Mouse (Mus musculus): ENCODE results near the gene Rbfox1. TPM values are rescaled to one million over a fixed set of nuclear protein-coding genes. Genes with fewer than 3 reads are reported as not detected.

Gene Rbfox1
- polyA plus RNA-seq, 1 experiment = 1.5 TPM

GRCm38 (mm10) chr16:6169346-6169745 lies 284.2 kb downstream of the Rbfox1 start:
- no peaks in the 10 kb centered on the region for H3K4me1 ChIP-seq (ENCODE audit: control insufficient read depth, insufficient read depth, insufficient read length, low read length)
- H3K4me3 ChIP-seq (ENCODE audit: insufficient read depth, low read depth, low read length) = no peak overlapping the region
- H3K27ac ChIP-seq (replicated peaks; ENCODE audit: low read depth, low read length) = no peak overlapping the region

- H3K27ac ChIP-seq (replicated peaks; ENCODE audit: low read depth, low read length) = no peak overlapping the region
- H3K4me3 ChIP-seq (ENCODE audit: insufficient read depth, low read depth, low read length) = no peak overlapping the region
- H3K4me1 ChIP-seq (ENCODE audit: control insufficient read depth, insufficient read depth, insufficient read length, low read length) = no peaks in the 10 kb centered on the region
Observed at GRCm38 (mm10) chr16:6180819-6181218, 295.7 kb downstream of the Rbfox1 start.

- Histone ChIP-seq H3K27ac (replicated peaks; ENCODE audit: low read depth, low read length) (no peak overlapping the region), H3K4me3 (ENCODE audit: insufficient read depth, low read depth, low read length) (no peak overlapping the region), H3K4me1 (ENCODE audit: control insufficient read depth, insufficient read depth, insufficient read length, low read length) (no peaks in the 10 kb centered on the region)
Observed at GRCm38 (mm10) chr16:6182329-6182728, 297.2 kb downstream of the Rbfox1 start.

DNA sequence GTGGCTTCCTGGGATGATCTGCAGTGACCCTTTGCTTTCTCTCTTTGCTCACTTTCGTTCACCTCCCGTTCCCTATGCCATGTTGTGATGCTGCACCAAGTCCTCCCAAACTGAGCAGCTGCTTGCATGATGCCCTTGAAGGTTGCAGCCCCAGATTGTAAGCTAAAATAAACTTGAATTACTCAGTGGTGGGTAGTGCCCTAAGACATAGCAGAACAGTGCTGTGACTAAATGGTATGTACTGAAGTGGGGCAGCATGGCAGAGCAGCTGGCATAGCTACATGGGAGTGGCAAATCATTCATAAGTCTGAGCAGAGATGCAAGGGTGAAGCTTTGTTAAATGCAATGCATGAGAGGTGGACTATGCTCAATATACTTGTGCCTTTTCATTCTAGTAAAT lies 307.2 kb downstream of the Rbfox1 start:
- Histone ChIP-seq H3K4me3 (ENCODE audit: insufficient read depth, low read depth, low read length) (no peak overlapping the region), H3K27ac (replicated peaks; ENCODE audit: low read depth, low read length) (no peak overlapping the region), H3K4me1 (ENCODE audit: control insufficient read depth, insufficient read depth, insufficient read length, low read length) (no peaks in the 10 kb centered on the region)

- H3K27ac ChIP-seq (replicated peaks; ENCODE audit: low read depth, low read length) = no peak overlapping the region
- no peaks in the 10 kb centered on the region for H3K4me1 ChIP-seq (ENCODE audit: control insufficient read depth, insufficient read depth, insufficient read length, low read length)
- H3K4me3 ChIP-seq (ENCODE audit: insufficient read depth, low read depth, low read length) = no peak overlapping the region
Observed at GRCm38 (mm10) chr16:6206431-6206830, 321.3 kb downstream of the Rbfox1 start.

GRCm38 (mm10) chr16:6212916-6213315 lies 327.8 kb downstream of the Rbfox1 start:
- no peak overlapping the region for H3K27ac ChIP-seq (replicated peaks; ENCODE audit: low read depth, low read length)
- no peaks in the 10 kb centered on the region for H3K4me1 ChIP-seq (ENCODE audit: control insufficient read depth, insufficient read depth, insufficient read length, low read length)
- H3K4me3 ChIP-seq (ENCODE audit: insufficient read depth, low read depth, low read length) = no peak overlapping the region

- Histone ChIP-seq H3K4me3 (ENCODE audit: insufficient read depth, low read depth, low read length) (no peak overlapping the region), H3K4me1 (ENCODE audit: control insufficient read depth, insufficient read depth, insufficient read length, low read length) (no peaks in the 10 kb centered on the region), H3K27ac (replicated peaks; ENCODE audit: low read depth, low read length) (no peak overlapping the region)
Observed at GRCm38 (mm10) chr16:6227449-6227848, 342.3 kb downstream of the Rbfox1 start.

- Histone ChIP-seq H3K4me3 (ENCODE audit: insufficient read depth, low read depth, low read length) (no peak overlapping the region), H3K4me1 (ENCODE audit: control insufficient read depth, insufficient read depth, insufficient read length, low read length) (no peaks in the 10 kb centered on the region), H3K27ac (replicated peaks; ENCODE audit: low read depth, low read length) (no peak overlapping the region)
Observed at GRCm38 (mm10) chr16:6232966-6233365, 347.8 kb downstream of the Rbfox1 start.

- Histone ChIP-seq H3K4me3 (ENCODE audit: insufficient read depth, low read depth, low read length) (no peak overlapping the region), H3K4me1 (ENCODE audit: control insufficient read depth, insufficient read depth, insufficient read length, low read length) (no peaks in the 10 kb centered on the region), H3K27ac (replicated peaks; ENCODE audit: low read depth, low read length) (no peak overlapping the region)
Observed at GRCm38 (mm10) chr16:6241393-6241792, 356.2 kb downstream of the Rbfox1 start.

DNA sequence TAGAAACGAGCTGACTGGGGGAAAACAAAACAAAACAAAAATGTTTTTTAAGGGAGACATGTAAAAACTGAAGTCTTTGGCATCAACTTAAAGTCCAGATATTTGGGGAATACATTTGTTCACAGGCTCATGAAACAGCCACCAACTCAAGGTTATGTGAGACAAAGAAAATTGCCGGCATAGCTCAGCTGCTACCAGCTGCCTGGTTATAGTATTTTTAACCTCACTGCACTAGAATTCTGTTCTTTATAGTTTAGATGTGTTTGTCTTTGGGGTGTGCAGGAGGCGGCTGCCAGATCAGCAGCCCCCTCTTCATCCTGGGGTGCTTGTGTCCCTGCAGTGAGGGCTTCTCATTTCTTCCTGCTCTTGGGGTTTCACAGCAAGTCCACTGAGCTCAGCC lies 357.3 kb downstream of the Rbfox1 start:
- Histone ChIP-seq H3K4me3 (ENCODE audit: insufficient read depth, low read depth, low read length) (no peak overlapping the region), H3K4me1 (ENCODE audit: control insufficient read depth, insufficient read depth, insufficient read length, low read length) (no peaks in the 10 kb centered on the region)

GRCm38 (mm10) chr16:6247569-6247968 lies 362.4 kb downstream of the Rbfox1 start:
- no peak overlapping the region for H3K27ac ChIP-seq (replicated peaks; ENCODE audit: low read depth, low read length)
- H3K4me1 ChIP-seq (ENCODE audit: control insufficient read depth, insufficient read depth, insufficient read length, low read length) = no peaks in the 10 kb centered on the region
- no peak overlapping the region for H3K4me3 ChIP-seq (ENCODE audit: insufficient read depth, low read depth, low read length)

More for the DNA sequence above, 357.3 kb downstream of the Rbfox1 start:
- H3K27ac ChIP-seq (replicated peaks; ENCODE audit: low read depth, low read length) = no peak overlapping the region

DNA sequence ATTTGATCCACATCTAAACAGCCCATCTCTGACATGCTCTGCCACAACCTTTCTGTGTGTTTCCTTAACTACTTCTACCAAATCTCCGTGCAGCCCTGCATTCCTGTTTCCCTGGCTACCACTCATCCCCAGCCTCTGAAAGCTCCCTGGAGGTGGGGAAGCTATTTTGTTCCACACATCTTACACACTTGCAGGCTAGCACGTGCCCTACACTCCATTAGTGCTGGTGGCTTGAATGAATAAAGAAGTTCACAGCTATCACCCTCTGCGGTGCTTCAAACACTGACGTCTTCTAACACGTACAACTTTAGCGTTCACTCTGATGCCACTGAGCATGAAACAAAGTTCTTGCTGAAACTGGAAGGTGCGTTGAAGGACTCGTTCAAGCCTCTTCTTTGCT lies 379.4 kb downstream of the Rbfox1 start:
- Histone ChIP-seq H3K4me3 (ENCODE audit: insufficient read depth, low read depth, low read length) (no peak overlapping the region), H3K27ac (replicated peaks; ENCODE audit: low read depth, low read length) (no peak overlapping the region), H3K4me1 (ENCODE audit: control insufficient read depth, insufficient read depth, insufficient read length, low read length) (no peaks in the 10 kb centered on the region)

DNA sequence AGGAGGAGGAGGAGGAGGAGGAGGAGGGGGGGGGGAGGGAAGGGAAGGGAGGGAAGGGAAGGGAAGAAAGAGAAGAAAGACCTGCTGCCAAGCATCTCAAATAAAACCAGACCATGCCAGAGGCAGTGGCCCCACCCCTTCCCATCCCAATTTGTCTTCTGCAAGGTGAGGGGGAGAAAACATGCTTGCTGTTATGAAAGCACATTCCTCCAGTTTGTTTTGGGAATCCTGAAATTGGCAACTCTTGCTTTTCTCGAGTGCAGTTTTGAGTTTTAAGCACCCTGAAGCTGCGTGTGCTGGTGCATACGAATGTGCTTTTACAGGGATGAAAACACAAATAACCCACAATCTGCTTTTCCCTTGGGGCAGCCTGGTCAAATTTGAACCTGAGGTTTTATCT lies 380.5 kb downstream of the Rbfox1 start:
- Histone ChIP-seq H3K4me3 (ENCODE audit: insufficient read depth, low read depth, low read length) (no peak overlapping the region), H3K4me1 (ENCODE audit: control insufficient read depth, insufficient read depth, insufficient read length, low read length) (no peaks in the 10 kb centered on the region), H3K27ac (replicated peaks; ENCODE audit: low read depth, low read length) (no peak overlapping the region)

DNA sequence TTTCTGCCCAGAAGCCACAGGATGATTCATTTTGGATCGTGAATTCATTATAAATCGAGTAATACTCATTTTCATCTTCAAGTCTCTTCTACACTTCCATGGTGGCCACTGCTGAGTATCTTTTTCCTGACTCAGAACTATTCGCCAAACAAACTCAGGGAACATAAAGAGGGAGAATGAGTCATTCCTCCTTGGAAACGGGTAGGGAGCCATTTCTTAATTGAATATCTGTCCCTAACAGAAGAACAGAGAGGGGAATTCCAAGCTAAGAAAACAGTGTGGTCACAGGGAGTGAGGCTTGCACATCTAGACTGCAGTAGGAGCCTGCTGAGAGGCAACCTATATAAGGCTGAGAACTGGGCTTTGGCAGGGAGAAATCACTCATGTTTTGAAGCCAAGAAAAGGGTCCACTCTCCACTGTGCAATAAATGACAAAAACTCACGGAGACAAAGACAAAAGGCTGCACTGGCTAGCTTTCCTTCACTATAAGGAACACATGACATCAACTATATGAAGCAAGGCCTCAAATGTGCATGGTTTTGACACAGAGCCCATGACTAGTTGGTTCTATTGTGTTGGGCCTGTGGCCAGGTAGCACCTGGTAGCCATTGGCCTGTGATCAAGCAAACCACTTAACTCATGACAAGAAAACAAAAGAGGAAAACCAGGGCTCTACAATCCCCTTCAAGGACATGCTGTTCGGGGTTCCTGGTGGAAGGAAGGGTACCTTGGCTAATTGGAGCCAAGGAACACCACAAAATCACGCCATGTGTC lies 386.6 kb downstream of the Rbfox1 start:
- Histone ChIP-seq H3K27ac (replicated peaks; ENCODE audit: low read depth, low read length) (no peak overlapping the region), H3K4me1 (ENCODE audit: control insufficient read depth, insufficient read depth, insufficient read length, low read length) (no peaks in the 10 kb centered on the region), H3K4me3 (ENCODE audit: insufficient read depth, low read depth, low read length) (no peak overlapping the region)

GRCm38 (mm10) chr16:6283496-6283895 lies 398.3 kb downstream of the Rbfox1 start:
- Histone ChIP-seq H3K4me1 (ENCODE audit: control insufficient read depth, insufficient read depth, insufficient read length, low read length) (no peaks in the 10 kb centered on the region), H3K4me3 (ENCODE audit: insufficient read depth, low read depth, low read length) (no peak overlapping the region), H3K27ac (replicated peaks; ENCODE audit: low read depth, low read length) (no peak overlapping the region)

DNA sequence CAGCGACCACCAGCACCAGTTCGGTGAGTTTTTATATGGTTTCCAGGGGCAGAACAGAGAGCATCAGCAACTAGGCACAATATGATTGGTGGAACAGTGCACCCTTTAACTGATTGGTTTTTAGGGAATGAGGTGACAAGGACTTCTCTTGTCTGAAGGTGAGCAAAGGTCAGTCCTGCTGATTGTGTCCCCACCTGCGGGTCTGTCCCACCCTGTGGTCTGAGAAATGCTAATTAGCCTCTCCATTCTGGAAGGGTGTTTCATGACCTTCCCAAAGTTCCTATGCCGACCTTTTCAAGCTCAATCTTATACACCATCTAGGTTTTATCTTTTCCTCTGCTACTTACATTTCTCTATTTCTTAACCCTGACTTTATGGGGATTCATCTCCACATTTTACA lies 399.2 kb downstream of the Rbfox1 start:
- Histone ChIP-seq H3K4me3 (ENCODE audit: insufficient read depth, low read depth, low read length) (no peak overlapping the region), H3K4me1 (ENCODE audit: control insufficient read depth, insufficient read depth, insufficient read length, low read length) (no peaks in the 10 kb centered on the region), H3K27ac (replicated peaks; ENCODE audit: low read depth, low read length) (no peak overlapping the region)

Data from brown adipose tissue, adult 24 weeks (tissue).